Mouse (Mus musculus) layer of hippocampus, postnatal 14 days (tissue): ENCODE data around the gene Fam189b. TPM values are rescaled to one million over a fixed set of nuclear protein-coding genes. Genes with fewer than 3 reads are reported as not detected.

Experiments used
- DNase-seq, 2 experiments: peaks; one replicate each; pipeline ENCODE4 v3.0.0; 2021 to 2022; ENCODE audit warnings: low spot score in 2 of 2, mixed read lengths in 1 of 2
- microRNA-seq, 2 experiments: library from miRNA; unstranded; fragments of <30 nt; microRNA quantifications; one replicate each; pipeline ENCODE4 v1.2.0; 2021
- total RNA-seq, 2 experiments: library from RNA; stranded (reverse); gene quantifications; 2 replicates each; pipeline ENCODE4 v1.2.3; 2021

The Fam189b gene
- total RNA-seq, 2 experiments from 2014 or later: 68.1 to 72.0 TPM

DNA sequence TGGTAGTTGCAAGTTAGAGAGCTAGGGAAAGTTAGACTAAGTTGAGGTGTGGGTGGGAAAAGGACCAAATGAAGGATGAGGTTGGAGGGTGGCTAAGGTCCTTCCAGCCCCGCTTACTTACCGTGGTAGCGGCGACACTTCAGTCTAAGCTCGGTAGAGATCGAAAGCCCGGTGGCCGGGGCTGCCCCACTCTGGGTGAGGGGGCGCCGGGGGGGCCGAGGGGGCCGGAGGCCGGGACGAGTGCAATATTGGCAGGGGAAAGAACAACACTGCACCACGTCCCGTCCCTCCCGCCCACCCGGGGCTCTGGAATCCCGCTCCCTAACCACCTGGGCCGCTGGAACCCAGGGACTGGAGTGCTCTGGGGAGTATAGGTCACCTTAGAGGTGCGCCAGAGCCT lies 44.0 kb downstream of the Fam189b start, which contains the start of gene Mtx1:
Gene Mtx1, minus strand, starts transcription at position 189 of the 400 bp plus-strand sequence.
- no peak for DNase-seq

- peak; percentile 90 to 96 for DNase-seq
Measured at GRCm38 (mm10) chr3:89227307-89228179, 44.6 kb downstream of the Fam189b start.

DNA sequence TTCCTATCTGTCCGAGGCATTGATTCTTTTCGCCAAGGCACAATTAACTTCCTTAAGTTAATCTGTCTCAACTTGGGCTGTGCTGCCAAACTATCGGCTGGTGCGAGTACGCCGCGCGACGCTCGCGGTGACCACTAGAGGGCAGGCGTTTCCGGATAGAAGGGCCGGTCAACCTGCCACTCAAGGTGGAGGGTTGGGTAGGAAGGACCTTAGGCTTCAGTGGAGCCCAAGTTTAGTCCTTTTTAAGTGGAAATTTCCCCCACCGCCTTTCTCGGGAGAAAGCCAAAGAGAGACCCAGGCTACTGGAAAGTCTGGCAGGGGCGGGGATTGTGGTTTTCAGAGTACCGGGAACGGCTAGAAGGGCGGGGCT lies 45.2 kb downstream of the Fam189b start:
- peak; percentile 83 to 87 for DNase-seq

GRCm38 (mm10) chr3:89228836-89229235 lies 45.9 kb downstream of the Fam189b start, which contains the start of gene Muc1:
Gene Muc1 (plus strand): TSS chr3:89229057.
- DNase-seq: no peak

- no peak for DNase-seq
Measured at GRCm38 (mm10) chr3:89229276-89229675, 46.3 kb downstream of the Fam189b start.

DNA sequence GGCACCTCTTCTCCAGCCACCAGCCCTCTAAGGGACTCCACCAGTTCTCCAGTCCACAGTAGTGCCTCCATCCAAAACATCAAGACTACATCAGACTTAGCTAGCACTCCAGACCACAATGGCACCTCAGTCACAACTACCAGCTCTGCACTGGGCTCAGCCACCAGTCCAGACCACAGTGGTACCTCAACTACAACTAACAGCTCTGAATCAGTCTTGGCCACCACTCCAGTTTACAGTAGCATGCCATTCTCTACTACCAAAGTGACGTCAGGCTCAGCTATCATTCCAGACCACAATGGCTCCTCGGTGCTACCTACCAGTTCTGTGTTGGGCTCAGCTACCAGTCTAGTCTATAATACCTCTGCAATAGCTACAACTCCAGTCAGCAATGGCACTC lies 47.6 kb downstream of the Fam189b start:
- DNase-seq: no peak

DNA sequence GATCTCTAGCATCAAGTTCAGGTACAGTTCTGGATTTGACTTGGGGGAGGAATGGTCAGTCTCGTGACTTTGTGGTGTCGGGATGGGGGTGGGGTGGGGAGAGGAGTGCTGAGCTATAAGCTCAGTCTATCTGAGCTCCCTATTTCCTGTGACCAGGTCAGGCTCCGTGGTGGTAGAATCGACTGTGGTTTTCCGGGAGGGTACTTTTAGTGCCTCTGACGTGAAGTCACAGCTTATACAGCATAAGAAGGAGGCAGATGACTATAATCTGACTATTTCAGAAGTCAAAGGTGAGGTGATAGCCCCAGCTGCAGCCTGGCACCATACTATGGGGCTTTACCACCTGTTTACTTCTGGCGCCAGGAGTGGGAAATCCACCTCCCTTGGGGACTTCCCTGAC lies 48.4 kb downstream of the Fam189b start:
- no peak for DNase-seq

DNA sequence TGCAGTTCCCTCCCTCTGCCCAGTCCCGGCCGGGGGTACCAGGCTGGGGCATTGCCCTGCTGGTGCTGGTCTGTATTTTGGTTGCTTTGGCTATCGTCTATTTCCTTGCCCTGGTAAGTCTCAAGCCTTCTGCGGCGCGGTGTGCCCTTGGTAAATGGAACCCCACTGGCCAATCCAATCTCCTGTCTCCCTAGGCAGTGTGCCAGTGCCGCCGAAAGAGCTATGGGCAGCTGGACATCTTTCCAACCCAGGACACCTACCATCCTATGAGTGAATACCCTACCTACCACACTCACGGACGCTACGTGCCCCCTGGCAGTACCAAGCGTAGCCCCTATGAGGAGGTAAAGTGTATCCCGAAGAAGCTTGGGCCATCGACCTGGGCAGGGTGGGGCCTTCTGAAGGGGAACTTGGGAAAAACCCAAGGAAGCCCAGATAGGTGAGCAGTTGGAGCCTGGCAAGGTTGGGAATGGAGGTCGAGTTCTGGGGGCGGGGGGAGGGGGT lies 48.9 kb downstream of the Fam189b start:
- no peak for DNase-seq

DNA sequence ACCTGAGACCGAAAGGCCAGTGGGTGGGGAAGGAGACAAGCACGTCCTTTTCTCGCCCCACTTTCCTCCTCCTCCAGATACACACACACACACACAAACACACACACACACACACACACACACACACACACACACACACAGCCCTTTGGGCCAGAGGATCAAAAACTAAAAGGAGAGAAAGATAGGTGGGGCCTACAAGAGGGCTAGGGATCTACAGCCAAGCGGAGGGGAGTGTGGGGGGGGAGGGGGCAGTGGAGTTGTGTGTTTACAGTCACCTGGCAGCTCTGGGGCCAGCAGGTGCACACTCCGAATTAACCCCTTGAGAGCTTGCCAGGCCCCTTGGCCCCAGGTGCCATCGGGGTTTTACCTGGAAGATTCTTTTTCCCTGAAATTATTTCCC lies 49.7 kb downstream of the Fam189b start:
- DNase-seq: no peak

DNA sequence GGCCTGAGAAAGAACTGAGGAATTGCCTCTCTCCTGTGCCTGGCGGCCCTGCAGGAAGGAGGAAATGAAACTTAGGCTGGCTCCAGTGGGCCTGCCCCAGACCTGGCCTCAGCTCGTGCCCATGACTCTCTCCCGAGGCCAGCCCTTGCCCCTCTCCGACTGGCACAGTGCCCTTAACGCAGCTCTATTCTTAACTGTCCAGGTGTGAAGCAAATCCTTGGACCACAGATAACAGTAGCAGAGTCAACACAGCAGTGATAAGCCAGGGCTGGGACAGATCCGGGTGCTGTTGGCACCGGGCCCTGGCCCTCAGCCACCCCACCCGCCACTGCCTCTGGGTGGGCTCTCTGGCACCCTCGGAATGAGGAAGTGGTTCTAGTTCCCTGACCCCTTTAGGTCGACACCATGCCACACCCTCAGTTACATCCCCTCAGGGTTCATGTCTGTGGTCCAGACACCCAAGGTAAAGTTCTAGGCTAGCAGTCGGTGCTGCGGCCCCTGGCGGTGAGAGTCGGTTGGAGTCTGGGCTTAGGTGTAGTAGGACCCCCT lies 50.7 kb downstream of the Fam189b start:
- DNase-seq: no peak

DNA sequence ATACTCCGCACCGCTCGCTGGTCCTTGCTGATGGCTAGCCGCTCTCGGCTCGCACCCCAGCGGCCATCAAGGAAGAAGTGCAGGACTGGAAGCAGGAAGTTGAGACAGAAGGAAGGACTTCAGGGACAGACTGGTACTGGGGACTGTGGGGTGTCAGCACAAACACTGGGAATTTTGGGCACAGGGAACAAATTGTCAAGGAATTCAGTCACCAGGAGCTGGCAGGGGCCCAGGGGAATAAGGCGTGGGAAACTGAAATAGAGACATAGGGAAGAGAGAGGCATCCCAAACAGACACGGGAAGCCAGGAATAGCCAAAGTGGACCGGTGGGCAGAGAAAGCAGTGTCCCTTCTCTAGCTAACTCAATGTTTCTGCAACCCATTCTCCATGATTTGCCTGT lies 53.6 kb downstream of the Fam189b start:
- no peak for DNase-seq

- no peak for DNase-seq
Measured at GRCm38 (mm10) chr3:89237682-89238081, 54.7 kb downstream of the Fam189b start.

- no peak for DNase-seq
Measured at GRCm38 (mm10) chr3:89238494-89238893, 55.6 kb downstream of the Fam189b start.

Small RNA genes within 50 kb of the gene (microRNA-seq; reads per million reads assigned to microRNA genes)
- 6,578 to 8,284 reads per million in 2 experiments for gene Mir92b

Other genes with a start within 250 kb of the Fam189b start
- gene Ash1l, start 232.5 kb upstream of the Fam189b start, total RNA-seq: 10 to 100 TPM; 64.3 to 66.8 TPM
- 100 to 1,000 TPM; 108 to 116 TPM for gene Dap3, start 232.0 kb upstream of the Fam189b start, total RNA-seq
- gene Rusc1, start 89.8 kb upstream of the Fam189b start, total RNA-seq: 100 to 1,000 TPM; 150 to 157 TPM
- gene Gm43738, start 82.0 kb upstream of the Fam189b start, total RNA-seq: not detected
- gene Fdps, start 81.2 kb upstream of the Fam189b start, total RNA-seq: 100 to 1,000 TPM; 109 to 131 TPM
- gene Pklr, start 47.0 kb upstream of the Fam189b start, total RNA-seq: not detected
- gene Hcn3, start 22.9 kb upstream of the Fam189b start, total RNA-seq: 10 to 100 TPM; 13.0 to 24.5 TPM
- 10 to 100 TPM; 46.2 to 47.0 TPM for gene Clk2, start 18.3 kb upstream of the Fam189b start, total RNA-seq
- 10 to 100 TPM; 74.5 to 75.6 TPM for gene Scamp3, start 5.7 kb upstream of the Fam189b start, total RNA-seq
- 10 to 100 TPM; 64.1 to 68.8 TPM for gene Gba, start 19.8 kb downstream of the Fam189b start, total RNA-seq
- 10 to 100 TPM; 32.1 to 40.1 TPM for gene Thbs3, start 32.0 kb downstream of the Fam189b start, total RNA-seq
- 10 to 100 TPM; 91.1 to 99.9 TPM for gene Mtx1, start 43.9 kb downstream of the Fam189b start, total RNA-seq
- gene Muc1, start 45.9 kb downstream of the Fam189b start, total RNA-seq: 1 to 10 TPM; 1.2 to 1.3 TPM
- gene Krtcap2, start 62.8 kb downstream of the Fam189b start, total RNA-seq: 10 to 100 TPM; 77.3 to 90.2 TPM
- 10 to 100 TPM; 97.0 to 99.4 TPM for gene Trim46, start 63.2 kb downstream of the Fam189b start, total RNA-seq
- gene Dpm3, start 76.2 kb downstream of the Fam189b start, total RNA-seq: 10 to 100 TPM; 50.0 to 63.2 TPM
- gene Slc50a1, start 87.4 kb downstream of the Fam189b start, total RNA-seq: 10 to 100 TPM; 37.1 to 40.2 TPM
- gene Efna1, start 98.0 kb downstream of the Fam189b start, total RNA-seq: 1 to 10 TPM; 6.4 TPM
- 10 to 100 TPM; 57.8 to 62.7 TPM for gene Efna3, start 139.8 kb downstream of the Fam189b start, total RNA-seq
- 1 to 10 TPM; 1.0 to 1.8 TPM for gene Efna4, start 154.9 kb downstream of the Fam189b start, total RNA-seq
- 100 to 1,000 TPM; 114 to 115 TPM for gene Adam15, start 166.9 kb downstream of the Fam189b start, total RNA-seq
- under 1 TPM; 0.41 to 0.76 TPM for gene Dcst2, start 178.8 kb downstream of the Fam189b start, total RNA-seq
- under 1 TPM in 1 of 2 experiments, not detected in 1; 0.21 TPM for gene Dcst1, start 182.1 kb downstream of the Fam189b start, total RNA-seq
- gene Zbtb7b, start 211.6 kb downstream of the Fam189b start, total RNA-seq: 10 to 100 TPM; 12.1 to 15.1 TPM
- gene Lenep, start 219.7 kb downstream of the Fam189b start, total RNA-seq: 1 to 10 TPM; 3.2 to 4.3 TPM
- gene Flad1, start 228.7 kb downstream of the Fam189b start, total RNA-seq: 10 to 100 TPM; 30.4 to 30.5 TPM
- 1 to 10 TPM; 4.6 to 6.5 TPM for gene Cks1b, start 235.2 kb downstream of the Fam189b start, total RNA-seq
- 10 to 100 TPM; 14.2 to 15.0 TPM for gene Shc1, start 235.3 kb downstream of the Fam189b start, total RNA-seq
- 10 to 100 TPM; 49.5 to 57.6 TPM for gene Pygo2, start 247.1 kb downstream of the Fam189b start, total RNA-seq